Mouse (Mus musculus) cerebellum, adult 2 months (tissue): ENCODE measurements around the gene Cers3. TPM values are rescaled to one million over a fixed set of nuclear protein-coding genes. Genes with fewer than 3 reads are reported as not detected.

ENCODE experiments used
- DNase-seq, 2 experiments: peaks; one replicate each; pipeline ENCODE4 v3.0.0; 2021
- H3K27ac ChIP-seq: fragments of 200-500 bp; 2 replicates; pipeline ENCODE4 v1.5.1; 2012; ENCODE audit warnings: low read length, control low read depth, inconsistent platforms; ENCODE audit not compliant: insufficient read depth
- H3K27me3 ChIP-seq: fragments of 200-500 bp; 2 replicates; pipeline ENCODE4 v1.6.1; 2012; ENCODE audit warnings: inconsistent platforms, mild to moderate bottlenecking, low read length, moderate library complexity; ENCODE audit not compliant: control insufficient read depth, insufficient read depth
- H3K4me1 ChIP-seq: fragments of 200-500 bp; 2 replicates; pipeline ENCODE4 v1.6.1; 2011; ENCODE audit warnings: low read length; ENCODE audit not compliant: control insufficient read depth, insufficient read depth
- H3K4me3 ChIP-seq: fragments of 200-500 bp; replicated peaks from 2 replicates; pipeline ENCODE3; 2011; ENCODE audit warnings: mild to moderate bottlenecking, low read depth, low read length, control low read depth; ENCODE audit not compliant: insufficient read depth
- CTCF ChIP-seq: fragments of 200-500 bp; IDR thresholded peaks from 2 replicates; pipeline ENCODE4 v1.5.1; 2011; ENCODE audit warnings: low read depth, mild to moderate bottlenecking, control low read depth, low read length, moderate library complexity, borderline replicate concordance; ENCODE audit not compliant: insufficient read depth
- POLR2A ChIP-seq: fragments of 200-500 bp; IDR thresholded peaks from 2 replicates; pipeline ENCODE4 v1.6.1; 2011; ENCODE audit warnings: low read length, control low read depth, borderline replicate concordance; ENCODE audit not compliant: insufficient read depth
- WGBS: fragments of 180-500 bp; shearing (Covaris S2); methylation state at CpG from one replicate; pipeline ENCODE4 v1.1.7; 2018; 5-methylcytosine and 5-hydroxymethylcytosine counted together
- polyA plus RNA-seq: library from polyadenylated mRNA; depleted of rRNA; stranded (reverse); fragments of >200 nt; gene quantifications from 2 replicates; pipeline ENCODE4 v1.2.3, GENCODE M21; 2012; rRNA removed

Gene Cers3
- polyA plus RNA-seq, 1 experiment, result 0.20 TPM

- Histone ChIP-seq H3K4me3 (no peak overlapping the region), H3K27me3 (peaks cover 1% of the 10 kb centered on the region; the same call in 1 of the 2 replicates), H3K27ac (no peak overlapping the region), H3K4me1 (0 out of 2 replicates have a peak, but pooled peaks cover 3% of the 10 kb centered on the region)
- WGBS, result 19% methylated on average over 19 of the region's 19 CpGs
- DNase-seq, result peak; percentile 8 to 15
- no peak for TF ChIP-seq POLR2A
- peak; percentile 37; the same call in 1 of the 2 replicates for TF ChIP-seq CTCF
Observed at GRCm38 (mm10) chr7:66866944-66867718, 123.8 kb downstream of the Cers3 start.

GRCm38 (mm10) chr7:66867719-66868501 lies 124.6 kb downstream of the Cers3 start:
- DNase-seq, result peak; percentile 9 to 11
- H3K4me3 ChIP-seq, result no peak overlapping the region
- TF ChIP-seq POLR2A, result no peak
- no peak for TF ChIP-seq CTCF
- WGBS, result 14% methylated on average over 13 of the region's 13 CpGs
- 0 out of 2 replicates have a peak, but pooled peaks cover 3% of the 10 kb centered on the region for H3K4me1 ChIP-seq
- no peak overlapping the region for H3K27ac ChIP-seq
- peaks cover 1% of the 10 kb centered on the region; the same call in 1 of the 2 replicates for H3K27me3 ChIP-seq

GRCm38 (mm10) chr7:66871520-66871919 lies 128.2 kb downstream of the Cers3 start:
- TF ChIP-seq POLR2A, result no peak
- no peak for TF ChIP-seq CTCF
- 0 out of 2 replicates have a peak, but pooled peaks cover 3% of the 10 kb centered on the region for H3K4me1 ChIP-seq
- H3K27me3 ChIP-seq, result peaks cover 1% of the 10 kb centered on the region; the same call in 1 of the 2 replicates
- no peak overlapping the region for H3K27ac ChIP-seq
- DNase-seq, result no peak
- no peak overlapping the region for H3K4me3 ChIP-seq
- WGBS, result 33% methylated on average over 7 of the region's 7 CpGs

- TF ChIP-seq POLR2A (no peak), CTCF (no peak)
- Histone ChIP-seq H3K27ac (no peak overlapping the region), H3K4me1 (0 out of 2 replicates have a peak, but pooled peaks cover 3% of the 10 kb centered on the region), H3K27me3 (no peaks in the 10 kb centered on the region; the same call in 1 of the 2 replicates), H3K4me3 (no peak overlapping the region)
- DNase-seq, result no peak
- WGBS, result 25% methylated on average over 14 of the region's 14 CpGs
Observed at GRCm38 (mm10) chr7:66871940-66872511, 128.7 kb downstream of the Cers3 start.

- Histone ChIP-seq H3K4me1 (no peaks in the 10 kb centered on the region), H3K4me3 (no peak overlapping the region), H3K27me3 (no peaks in the 10 kb centered on the region; the same call in 1 of the 2 replicates), H3K27ac (no peak overlapping the region)
- no peak for TF ChIP-seq CTCF
- no peak for TF ChIP-seq POLR2A
- WGBS, result 93% methylated on average over 2 of the region's 2 CpGs
- no peak for DNase-seq
Observed at GRCm38 (mm10) chr7:66873235-66873634, 129.9 kb downstream of the Cers3 start.

Other genes starting within 250 kb of the Cers3 start
- gene Asb7, start 53.9 kb upstream of the Cers3 start, polyA plus RNA-seq, result 9.2 and 10.5 TPM in 2 replicates
- 7.6 and 8.0 TPM in 2 replicates for gene Lins1, start 53.6 kb upstream of the Cers3 start, polyA plus RNA-seq
- 1.5 TPM in 2 replicates for gene Adamts17, start 96.2 kb downstream of the Cers3 start, polyA plus RNA-seq